Mouse (Mus musculus) intestine, postnatal 0 days (tissue): ENCODE data around the gene Fam102a. TPM values are rescaled to one million over a fixed set of nuclear protein-coding genes. Genes with fewer than 3 reads are reported as not detected.

Experiments
- ATAC-seq: fragments of 200-750 bp; cut with Nextera tagmentation; 2 replicates; pipeline ENCODE4 v1.8.0; 2017; ENCODE audit warnings: mild to moderate bottlenecking, moderate TSS enrichment, moderate library complexity
- H3K27ac ChIP-seq: fragments of 300-500 bp; sonication (generic); 2 replicates; pipeline ENCODE4 v1.5.1; 2014; ENCODE audit warnings: mild to moderate bottlenecking, low read depth, low read length, moderate library complexity
- H3K27me3 ChIP-seq: fragments of 300-500 bp; sonication (generic); replicated peaks from 2 replicates; pipeline ENCODE4 v1.6.1; 2014; ENCODE audit warnings: low read length, mixed read lengths; ENCODE audit not compliant: control insufficient read depth, insufficient read depth
- H3K36me3 ChIP-seq: fragments of 300-500 bp; sonication (generic); 2 replicates; pipeline ENCODE4 v1.6.1; 2014; ENCODE audit warnings: mild to moderate bottlenecking, moderate library complexity; ENCODE audit not compliant: control insufficient read depth, insufficient read depth
- H3K4me1 ChIP-seq: fragments of 300-500 bp; sonication (generic); replicated peaks from 2 replicates; pipeline ENCODE4 v1.6.1; 2014; ENCODE audit warnings: antibody characterized with exemption, low read length, mixed read lengths; ENCODE audit not compliant: control insufficient read depth, insufficient read depth
- H3K4me2 ChIP-seq: fragments of 300-500 bp; sonication (generic); replicated peaks from 2 replicates; pipeline ENCODE4 v1.6.1; 2014; ENCODE audit warnings: low read depth, mild to moderate bottlenecking, moderate library complexity
- H3K4me3 ChIP-seq: fragments of 300-500 bp; sonication (generic); 2 replicates; pipeline ENCODE4 v1.5.1; 2014; ENCODE audit warnings: low read depth, low read length
- H3K9ac ChIP-seq: fragments of 300-500 bp; sonication (generic); 2 replicates; pipeline ENCODE4 v1.6.1; 2014; ENCODE audit warnings: mild to moderate bottlenecking, low read depth, low read length
- H3K9me3 ChIP-seq: fragments of 300-500 bp; sonication (generic); 2 replicates; pipeline ENCODE4 v1.6.1; 2016; ENCODE audit warnings: mixed run types; ENCODE audit not compliant: control insufficient read depth
- CTCF ChIP-seq: sonication (generic); IDR thresholded peaks from 2 replicates; pipeline ENCODE4 v1.5.1; 2016; ENCODE audit warnings: low read depth, mild to moderate bottlenecking, control low read depth, antibody characterized with exemption, moderate library complexity
- WGBS: fragments of 180-500 bp; shearing (Covaris S2); extraction: QIAGEN DNeasy Blood & Tissue Kit; methylation state at CpG from one replicate; pipeline ENCODE4 v1.1.7; 2014; 5-methylcytosine and 5-hydroxymethylcytosine counted together
- polyA plus RNA-seq: library from polyadenylated mRNA; unstranded; fragments of >200 nt; fragmentation: Nextera tagmentation; extraction: Ambion mirVana; gene quantifications from 2 replicates; pipeline ENCODE4 v1.2.1, GENCODE M21; 2015

Fam102a gene
- polyA plus RNA-seq, 1 experiment from 2014 or later = 18.0 TPM

DNA sequence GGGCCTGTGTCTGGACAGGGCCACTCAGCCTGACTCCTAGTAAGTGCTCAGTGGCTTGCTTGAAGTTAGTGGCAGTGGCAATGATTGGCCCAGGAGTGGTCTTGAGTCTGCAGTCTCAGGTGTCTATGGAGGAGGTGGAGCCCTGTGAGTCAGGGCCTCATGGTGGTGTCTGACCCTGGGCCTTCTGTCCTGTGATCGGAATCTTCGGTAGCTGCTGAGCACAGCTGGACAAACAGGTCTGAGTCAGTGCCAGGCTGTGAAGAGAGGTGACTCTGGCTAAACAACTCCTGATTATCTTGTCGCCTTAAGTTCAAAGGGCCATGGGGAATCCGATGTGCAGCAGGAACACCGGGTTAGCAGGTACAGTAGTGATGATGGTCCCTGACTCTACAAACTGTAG lies 12.2 kb downstream of the Fam102a start:
- H3K36me3 ChIP-seq = peaks cover 12% of the 10 kb centered on the region; the same call in 1 of the 2 replicates
- no peaks in the 10 kb centered on the region for H3K27me3 ChIP-seq
- peak; percentile 69 for ATAC-seq
- WGBS = 51% methylated on average over 5 of the region's 5 CpGs
- H3K4me1 ChIP-seq = peaks cover 19% of the 10 kb centered on the region
- H3K9ac ChIP-seq = no peak overlapping the region
- no peaks in the 10 kb centered on the region for H3K9me3 ChIP-seq
- peak overlapping the region; percentile 68 for H3K27ac ChIP-seq
- no peak overlapping the region for H3K4me2 ChIP-seq
- H3K4me3 ChIP-seq = no peak overlapping the region
- no peak for TF ChIP-seq CTCF

DNA sequence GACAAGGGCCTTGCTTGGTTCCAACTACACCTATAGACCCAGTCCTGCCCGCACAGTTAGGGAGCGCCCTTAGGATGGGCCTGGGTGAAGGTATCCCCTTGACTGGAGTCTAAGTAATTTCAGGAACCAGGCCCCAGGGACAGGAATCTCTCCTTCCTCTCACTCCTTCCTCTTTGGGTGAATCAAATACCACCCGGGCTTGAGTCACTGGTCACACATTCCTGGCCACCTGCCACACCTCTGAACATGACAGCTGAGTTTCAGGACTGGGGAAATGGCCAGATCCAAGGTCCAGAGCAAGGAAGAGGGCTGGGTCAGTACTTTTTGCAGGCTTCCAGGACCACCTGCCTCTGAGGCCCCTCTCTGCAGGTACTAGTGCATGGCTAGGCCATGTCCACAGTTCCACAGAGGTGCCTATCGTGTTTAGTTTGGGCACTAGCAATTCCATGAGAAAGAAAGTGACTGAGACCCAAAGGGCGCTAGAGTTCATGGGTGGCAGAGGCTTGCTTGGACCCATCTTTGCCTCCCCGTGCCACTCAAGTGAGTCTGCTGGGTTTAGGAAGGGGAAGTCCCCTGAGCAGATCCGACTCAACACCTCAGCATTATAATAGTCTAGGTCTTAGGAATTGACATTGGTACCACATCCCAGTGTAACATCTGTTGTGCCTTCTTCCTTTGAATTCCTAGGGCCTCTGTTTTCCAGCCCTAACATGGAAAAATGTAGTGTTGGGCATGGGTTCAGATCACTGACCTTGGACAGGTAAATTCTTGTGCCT lies 13.0 kb downstream of the Fam102a start:
- H3K36me3 ChIP-seq = peaks cover 12% of the 10 kb centered on the region; the same call in 1 of the 2 replicates
- peak overlapping the region; percentile 68; the same call in 1 of the 2 replicates for H3K27ac ChIP-seq
- no peaks in the 10 kb centered on the region for H3K27me3 ChIP-seq
- no peak overlapping the region for H3K4me3 ChIP-seq
- H3K9ac ChIP-seq = no peak overlapping the region
- TF ChIP-seq CTCF = no peak
- peaks cover 19% of the 10 kb centered on the region for H3K4me1 ChIP-seq
- H3K9me3 ChIP-seq = no peaks in the 10 kb centered on the region
- no peak overlapping the region for H3K4me2 ChIP-seq
- peak; percentile 14; the same call in 1 of the 2 replicates for ATAC-seq
- WGBS = 82% methylated on average over 7 of the region's 7 CpGs

DNA sequence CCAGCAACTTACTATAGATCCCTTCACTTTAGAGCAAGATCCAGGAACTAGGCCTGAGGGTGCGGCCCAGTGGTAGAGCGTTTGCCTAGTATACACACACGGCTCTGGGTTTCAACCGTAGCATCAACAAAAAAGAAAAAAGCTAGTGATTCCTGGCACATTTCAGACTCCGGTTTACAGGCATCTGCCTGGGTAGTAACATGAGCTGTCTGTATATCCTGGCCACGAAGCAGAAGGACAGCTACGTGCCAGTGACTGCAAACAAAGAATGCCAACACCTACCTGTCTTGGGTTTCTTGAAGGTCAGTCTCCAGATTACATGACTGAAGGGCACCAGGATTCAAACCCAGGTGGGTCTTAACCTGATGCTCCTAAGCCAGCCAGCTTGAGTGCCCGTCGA lies 14.0 kb downstream of the Fam102a start:
- no peaks in the 10 kb centered on the region for H3K27me3 ChIP-seq
- peaks cover 19% of the 10 kb centered on the region for H3K4me1 ChIP-seq
- no peak for ATAC-seq
- peaks cover 12% of the 10 kb centered on the region; the same call in 1 of the 2 replicates for H3K36me3 ChIP-seq
- 78% methylated on average over 9 of the region's 9 CpGs for WGBS
- H3K4me2 ChIP-seq = no peak overlapping the region
- H3K27ac ChIP-seq = no peak overlapping the region
- H3K4me3 ChIP-seq = no peak overlapping the region
- no peak for TF ChIP-seq CTCF
- H3K9me3 ChIP-seq = no peaks in the 10 kb centered on the region
- no peak overlapping the region for H3K9ac ChIP-seq

- Histone ChIP-seq H3K27ac (peak overlapping the region; percentile 21; the same call in 1 of the 2 replicates), H3K4me3 (no peak overlapping the region), H3K9me3 (no peaks in the 10 kb centered on the region), H3K9ac (no peak overlapping the region), H3K4me2 (no peak overlapping the region), H3K27me3 (no peaks in the 10 kb centered on the region), H3K4me1 (peaks cover 19% of the 10 kb centered on the region), H3K36me3 (0 out of 2 replicates have a peak, but pooled peaks cover 12% of the 10 kb centered on the region)
- ATAC-seq = no peak
- WGBS = 34% methylated on average over 6 of the region's 6 CpGs
- no peak for TF ChIP-seq CTCF
These were observed 14.6 kb downstream of the Fam102a start for GRCm38 (mm10) chr2:32549764-32550163.

GRCm38 (mm10) chr2:32551236-32551635 lies 16.1 kb downstream of the Fam102a start:
- H3K27me3 ChIP-seq = no peaks in the 10 kb centered on the region
- peak; percentile 66 for ATAC-seq

DNA sequence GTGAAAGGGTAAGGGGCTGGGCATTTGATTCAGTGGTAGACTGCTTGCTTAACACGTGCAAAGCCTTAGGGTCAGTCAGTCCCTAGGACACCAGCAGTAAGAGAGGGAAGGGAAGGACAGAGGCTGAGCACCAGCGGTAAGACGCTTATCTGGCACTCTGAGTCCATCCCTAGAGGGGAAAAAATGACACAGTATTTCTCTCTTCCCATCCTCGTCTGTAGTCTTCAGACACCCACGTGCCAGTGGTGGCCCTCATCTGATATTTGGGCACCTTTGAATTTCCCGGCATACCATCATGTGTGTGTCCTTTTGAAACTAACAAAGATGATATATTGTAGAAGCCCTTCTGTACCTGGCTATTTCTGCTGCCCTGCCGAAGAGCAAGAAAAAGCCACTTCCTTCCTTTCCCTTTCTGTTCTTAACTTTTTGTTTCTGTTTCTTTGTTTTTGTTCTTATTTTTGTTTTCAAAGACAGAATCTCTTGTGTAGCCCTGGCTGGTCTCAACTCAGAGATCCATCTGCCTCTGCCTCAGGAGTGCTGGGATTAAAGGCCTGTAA lies 18.5 kb downstream of the Fam102a start:
- no peaks in the 10 kb centered on the region for H3K27me3 ChIP-seq
- no peaks in the 10 kb centered on the region for H3K9me3 ChIP-seq
- WGBS = 83% methylated on average over 7 of the region's 7 CpGs

More at GRCm38 (mm10) chr2:32551236-32551635, 16.1 kb downstream of the Fam102a start:
- Histone ChIP-seq H3K4me3 (no peak overlapping the region), H3K9ac (no peak overlapping the region), H3K36me3 (0 out of 2 replicates have a peak, but pooled peaks cover 8% of the 10 kb centered on the region), H3K4me1 (peaks cover 19% of the 10 kb centered on the region), H3K9me3 (no peaks in the 10 kb centered on the region), H3K27ac (peak overlapping the region; percentile 54), H3K4me2 (no peak overlapping the region)
- no peak for TF ChIP-seq CTCF
- WGBS = 46% methylated on average over 5 of the region's 5 CpGs

More for the DNA sequence above, 18.5 kb downstream of the Fam102a start:
- Histone ChIP-seq H3K9ac (no peak overlapping the region), H3K4me3 (no peak overlapping the region), H3K36me3 (peaks cover 6% of the 10 kb centered on the region; the same call in 1 of the 2 replicates), H3K27ac (no peak overlapping the region), H3K4me1 (peaks cover 14% of the 10 kb centered on the region), H3K4me2 (no peak overlapping the region)
- no peak for ATAC-seq
- TF ChIP-seq CTCF = no peak
